Mouse (Mus musculus): ENCODE results near the gene Olfr1006.
A peak's percentile ranks its signal among the peaks of the same experiment; 100 is the strongest.
"Not testable (repeated sequence)": the region's sequence is repeated elsewhere in the genome, so short reads cannot be mapped to it uniquely, and the experiment has no call there.

Gene Olfr1006

DNA sequence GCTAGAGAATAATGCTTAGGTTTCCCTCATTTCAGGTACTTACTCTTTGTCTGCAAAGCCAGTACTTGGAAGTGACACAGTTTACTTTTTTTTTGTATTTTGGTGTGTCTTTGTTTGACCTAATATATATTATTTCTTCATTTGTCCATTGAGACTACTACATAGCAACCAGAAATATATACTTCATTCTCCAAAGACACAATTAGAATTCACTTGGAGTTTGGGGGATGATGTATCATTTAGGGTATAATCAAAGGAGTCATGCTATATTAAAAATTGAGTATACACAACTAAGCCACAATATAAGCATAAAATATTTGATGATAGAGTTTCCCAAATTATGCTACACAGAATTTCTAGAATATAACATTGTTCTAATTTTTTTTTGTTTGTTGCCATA, at the start of gene Olfr1006:
Gene Olfr1006, minus strand, starts transcription at position 101 of the 400 bp plus-strand sequence.
- no peak for DNase-seq (ENCODE audit: low spot score in 2 of 2)

DNA sequence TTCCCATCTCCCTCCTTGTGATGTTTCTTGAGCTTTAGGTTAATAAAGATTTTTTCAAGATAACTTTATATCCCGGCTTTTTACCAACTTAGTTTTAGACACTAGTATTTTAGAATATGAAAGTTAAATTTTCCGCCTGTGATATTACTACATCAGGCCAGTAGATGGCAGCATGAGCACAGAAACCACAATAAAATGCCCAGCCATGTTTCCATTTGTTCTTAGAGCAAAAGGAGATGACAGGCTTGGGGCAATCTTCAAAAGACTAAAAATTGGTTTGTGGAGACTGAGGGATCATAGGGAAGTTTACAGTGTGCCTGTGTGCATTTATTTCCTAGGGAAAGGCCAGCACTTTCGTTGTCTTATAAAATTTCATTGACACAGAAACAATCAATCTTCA, 47.2 kb upstream of the Olfr1006 start:
- peak in 1 of 2 experiments; percentile 9 for DNase-seq (ENCODE audit: low spot score in 2 of 2)

DNA sequence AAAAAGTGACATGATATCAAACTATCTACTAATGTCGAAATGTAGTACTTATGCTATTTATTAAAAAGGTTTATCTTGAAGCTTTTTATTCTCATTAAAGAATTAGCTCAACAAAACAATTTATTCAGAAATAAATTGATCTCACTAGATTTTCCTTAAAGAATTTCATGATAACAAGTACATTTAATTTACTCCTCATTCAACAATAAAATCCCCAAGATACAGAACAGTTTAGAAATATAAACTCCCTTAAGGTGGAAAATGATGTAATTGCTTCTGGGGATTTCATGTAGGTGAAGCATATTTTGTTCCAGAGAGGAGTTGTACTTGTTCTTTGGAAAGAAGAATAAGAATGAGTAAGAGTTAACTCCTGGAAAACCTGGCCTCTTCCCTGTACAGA, 36.6 kb upstream of the Olfr1006 start, which contains the start of gene Olfr1009:
Gene Olfr1009, plus strand, starts transcription at position 301 of the 400 bp plus-strand sequence.
- no peak for DNase-seq (ENCODE audit: low spot score in 2 of 2)

DNA sequence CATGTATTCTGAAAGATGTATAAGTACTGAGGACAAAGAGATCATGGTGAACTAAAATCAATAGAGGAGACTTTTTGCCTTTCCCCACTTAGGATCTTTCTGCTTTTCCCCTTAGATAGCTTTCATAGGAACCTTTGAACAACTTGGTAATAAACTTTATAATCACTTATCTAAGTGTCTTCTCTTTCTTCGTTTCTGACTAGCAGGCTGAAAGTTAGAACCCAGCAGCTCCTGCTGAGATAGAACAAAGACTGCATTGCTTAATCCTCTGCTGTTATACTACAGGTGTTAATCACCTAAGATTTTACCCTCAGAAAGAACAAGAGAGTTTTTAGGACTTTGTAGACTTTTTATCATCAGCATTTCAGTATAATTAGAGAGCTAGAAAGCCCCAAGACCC, 32.6 kb upstream of the Olfr1006 start:
- DNase-seq (ENCODE audit: low spot score in 2 of 2): no peak

DNA sequence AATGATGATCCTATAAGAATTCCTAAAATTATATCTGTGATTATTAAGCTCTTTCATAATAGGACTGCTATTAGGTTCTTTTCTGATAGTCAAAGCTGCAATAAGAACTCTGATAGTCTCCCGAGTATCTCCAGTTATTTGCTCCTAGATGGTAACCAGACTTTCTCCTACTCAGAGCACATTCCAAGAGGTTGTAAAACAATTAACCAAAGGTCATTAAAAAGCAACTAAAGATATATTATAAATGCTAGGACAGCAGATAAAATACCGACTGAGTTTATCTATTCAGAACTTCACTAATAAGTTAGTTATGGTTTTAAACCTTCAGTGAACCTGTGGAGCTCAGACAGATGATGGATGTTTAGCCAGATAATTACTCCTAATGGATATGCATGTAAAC, 32.1 kb upstream of the Olfr1006 start:
- DNase-seq (ENCODE audit: low spot score in 2 of 2): not testable (repeated sequence)

DNA sequence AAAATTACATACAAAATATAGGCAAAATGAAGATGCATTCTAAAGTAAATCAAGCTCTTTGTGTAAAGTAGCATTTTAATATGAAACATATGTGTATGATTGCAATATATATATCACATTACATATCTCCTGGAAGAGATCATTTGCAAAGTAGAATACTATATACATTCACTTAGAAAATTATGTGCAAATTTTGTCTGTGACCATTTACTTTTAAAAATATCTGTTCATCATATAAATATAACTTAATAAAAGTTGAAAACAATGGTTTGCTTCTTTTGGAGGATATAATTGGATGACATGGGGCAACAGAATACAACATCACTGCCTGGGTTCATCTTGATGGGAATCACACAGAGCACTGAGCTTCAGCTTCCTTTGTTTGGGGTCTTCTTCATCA, 10.6 kb upstream of the Olfr1006 start, which contains the start of gene Olfr1008:
Gene Olfr1008, plus strand, starts transcription at position 301 of the 400 bp plus-strand sequence.
- DNase-seq (ENCODE audit: low spot score in 2 of 2): no peak

DNA sequence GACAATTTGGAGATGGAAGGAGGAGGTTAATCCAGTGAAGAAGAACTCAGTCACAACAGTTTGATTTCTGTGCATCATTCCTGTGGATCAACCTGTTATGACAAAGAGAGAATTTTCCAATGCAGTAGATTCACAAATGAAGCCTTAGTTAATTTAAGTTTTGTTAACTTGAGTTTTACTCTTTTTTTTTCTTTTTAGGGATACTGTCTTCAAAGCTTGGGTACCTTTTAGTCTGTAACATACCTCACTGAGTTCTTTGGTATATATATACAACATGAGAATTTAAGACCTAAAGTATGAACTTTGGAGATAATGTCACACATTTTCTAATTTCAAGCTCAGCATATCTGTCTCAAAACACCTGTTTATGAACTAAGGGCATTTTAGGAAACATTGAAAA, 14.2 kb downstream of the Olfr1006 start, which contains the start of gene Olfr154:
Gene Olfr154, minus strand, starts transcription at position 101 of the 400 bp plus-strand sequence.
- not testable (repeated sequence) for DNase-seq (ENCODE audit: low spot score in 2 of 2)

DNA sequence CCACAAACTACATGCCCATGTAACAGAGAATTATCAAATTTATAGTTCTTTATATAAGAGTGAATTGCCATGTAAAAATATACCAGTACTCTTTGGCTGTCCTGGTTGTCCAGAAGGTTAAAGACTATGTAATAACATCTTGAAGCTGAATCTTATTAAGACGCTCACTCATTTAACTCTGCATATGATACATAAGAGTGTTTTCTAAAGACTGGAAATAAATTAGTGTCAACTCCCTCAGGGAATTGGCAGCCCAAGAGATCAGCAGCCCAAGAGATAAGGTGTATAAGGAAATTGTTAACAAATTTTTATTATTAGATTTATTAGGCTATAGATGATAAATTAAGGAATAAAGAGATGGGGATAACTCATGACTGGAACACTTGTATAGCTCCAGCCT, 28.0 kb downstream of the Olfr1006 start, which contains the start of gene Olfr1002:
Gene Olfr1002, minus strand, starts transcription at position 101 of the 400 bp plus-strand sequence.
- DNase-seq (ENCODE audit: low spot score in 2 of 2): no peak

Measured in left cerebral cortex, adult 9 months (tissue).